Mouse (Mus musculus): ENCODE data around the gene Fam19a1. TPM values are rescaled to one million over a fixed set of nuclear protein-coding genes. Genes with fewer than 3 reads are reported as not detected.

The Fam19a1 gene
- polyA plus RNA-seq, 1 experiment from 2014 or later: not detected

DNA sequence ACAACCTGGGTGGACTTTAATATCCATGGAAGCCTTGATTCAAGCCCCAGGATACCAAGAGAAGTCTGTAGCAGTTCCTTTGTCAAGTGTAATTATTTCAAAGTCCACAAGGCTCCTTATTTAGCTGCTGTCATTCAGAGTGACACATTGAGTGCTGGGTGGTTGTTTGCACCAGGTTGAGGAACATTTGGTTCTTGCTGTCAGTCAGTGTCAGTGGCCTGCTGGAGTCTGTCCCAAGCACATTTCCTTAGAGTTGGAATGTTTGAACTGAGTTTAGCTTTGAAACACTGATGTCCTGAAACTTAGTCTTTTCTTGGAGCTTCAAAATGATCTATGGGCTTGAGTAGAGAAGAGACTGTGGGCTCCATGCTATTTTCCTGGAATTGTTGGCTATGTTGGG lies 121.9 kb downstream of the Fam19a1 start:
- Histone ChIP-seq H3K27me3 (ENCODE audit: insufficient read depth, low read length) (no peaks in the 10 kb centered on the region), H3K27ac (ENCODE audit: low read depth) (no peak overlapping the region), H3K4me2 (ENCODE audit: low read depth, low read length) (no peak overlapping the region), H3K4me1 (ENCODE audit: insufficient read depth) (no peaks in the 10 kb centered on the region), H3K9ac (replicated peaks) (no peak overlapping the region), H3K4me3 (ENCODE audit: low read depth, low read length) (no peak overlapping the region), H3K36me3 (replicated peaks; ENCODE audit: insufficient read depth, low read length) (no peaks in the 10 kb centered on the region), H3K9me3 (ENCODE audit: low read length) (no peaks in the 10 kb centered on the region)
- TF ChIP-seq CTCF (IDR thresholded peaks at IDR 0.05; ENCODE audit: low read depth) (no peak), EP300 (IDR thresholded peaks at IDR 0.05; ENCODE audit: low read depth) (no peak)
- ATAC-seq: no peak
- DNase-seq: no peak

DNA sequence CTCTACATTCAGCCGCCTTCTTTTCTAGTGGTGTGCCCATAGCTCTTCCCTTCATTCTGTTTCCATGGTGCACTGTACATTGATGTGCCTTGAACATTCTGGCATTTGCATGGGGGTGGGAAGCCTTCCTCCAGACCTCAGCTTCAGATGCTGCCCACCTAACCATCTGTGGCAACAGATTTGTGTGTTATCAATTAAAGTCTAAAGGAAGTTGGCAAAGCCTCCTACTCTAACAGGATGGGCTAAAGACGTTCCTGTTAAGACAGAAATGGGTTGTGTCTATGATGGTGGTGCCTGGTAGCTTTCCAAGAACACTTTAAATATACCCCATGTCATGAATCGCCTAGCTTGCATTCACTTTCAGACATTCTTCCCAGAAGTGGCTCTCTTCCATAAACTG lies 131.4 kb downstream of the Fam19a1 start:
- 69% methylated on average over 3 of the region's 3 CpGs for WGBS (ENCODE audit: insufficient replicate concordance)
- ATAC-seq: no peak
- TF ChIP-seq CTCF (IDR thresholded peaks at IDR 0.05; ENCODE audit: low read depth) (no peak), EP300 (IDR thresholded peaks at IDR 0.05; ENCODE audit: low read depth) (no peak)
- H3K9me3 ChIP-seq (ENCODE audit: low read length): peaks cover 2% of the 10 kb centered on the region; the same call in 1 of the 2 replicates
- no peaks in the 10 kb centered on the region for H3K27me3 ChIP-seq (ENCODE audit: insufficient read depth, low read length)
- no peak overlapping the region for H3K4me3 ChIP-seq (ENCODE audit: low read depth, low read length)
- H3K27ac ChIP-seq (ENCODE audit: low read depth): no peak overlapping the region
- no peaks in the 10 kb centered on the region for H3K4me1 ChIP-seq (ENCODE audit: insufficient read depth)
- no peak overlapping the region for H3K9ac ChIP-seq (replicated peaks)
- no peaks in the 10 kb centered on the region for H3K36me3 ChIP-seq (replicated peaks; ENCODE audit: insufficient read depth, low read length)
- no peak for DNase-seq
- H3K4me2 ChIP-seq (ENCODE audit: low read depth, low read length): no peak overlapping the region

GRCm38 (mm10) chr6:96252001-96252400 lies 139.0 kb downstream of the Fam19a1 start:
- Histone ChIP-seq H3K36me3 (replicated peaks; ENCODE audit: insufficient read depth, low read length) (no peaks in the 10 kb centered on the region), H3K4me3 (ENCODE audit: low read depth, low read length) (no peak overlapping the region), H3K4me1 (ENCODE audit: insufficient read depth) (no peaks in the 10 kb centered on the region), H3K27me3 (ENCODE audit: insufficient read depth, low read length) (no peaks in the 10 kb centered on the region), H3K4me2 (ENCODE audit: low read depth, low read length) (no peak overlapping the region), H3K9ac (replicated peaks) (no peak overlapping the region), H3K9me3 (ENCODE audit: low read length) (no peaks in the 10 kb centered on the region), H3K27ac (ENCODE audit: low read depth) (no peak overlapping the region)
- ATAC-seq: no peak
- 74% methylated on average over 3 of the region's 3 CpGs for WGBS (ENCODE audit: insufficient replicate concordance)
- TF ChIP-seq EP300 (IDR thresholded peaks at IDR 0.05; ENCODE audit: low read depth): no peak
- no peak for TF ChIP-seq CTCF (IDR thresholded peaks at IDR 0.05; ENCODE audit: low read depth)
- no peak for DNase-seq

DNA sequence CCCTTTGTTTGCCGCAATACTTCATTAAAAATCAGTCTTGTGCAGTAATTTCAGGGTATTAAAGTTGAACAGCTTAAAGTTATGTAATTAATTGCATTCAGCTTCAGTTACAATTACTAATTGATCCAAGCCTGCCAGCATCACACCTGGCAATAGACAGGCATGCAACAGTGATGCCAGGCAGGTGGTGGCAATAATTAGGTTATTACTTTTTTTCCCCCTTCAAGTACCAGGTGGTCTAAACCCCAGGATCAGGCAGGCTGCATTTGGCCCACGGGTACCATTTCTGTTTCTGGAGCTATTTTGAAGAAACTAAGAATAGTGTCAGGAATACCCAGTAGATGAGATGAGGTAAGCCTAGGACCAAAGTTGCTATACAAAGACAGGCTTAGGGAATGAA lies 141.9 kb downstream of the Fam19a1 start:
- Histone ChIP-seq H3K4me3 (ENCODE audit: low read depth, low read length) (no peak overlapping the region), H3K27me3 (ENCODE audit: insufficient read depth, low read length) (no peaks in the 10 kb centered on the region), H3K9ac (replicated peaks) (no peak overlapping the region), H3K9me3 (ENCODE audit: low read length) (no peaks in the 10 kb centered on the region), H3K4me1 (ENCODE audit: insufficient read depth) (no peaks in the 10 kb centered on the region), H3K36me3 (replicated peaks; ENCODE audit: insufficient read depth, low read length) (no peaks in the 10 kb centered on the region), H3K4me2 (ENCODE audit: low read depth, low read length) (no peak overlapping the region), H3K27ac (ENCODE audit: low read depth) (no peak overlapping the region)
- WGBS (ENCODE audit: insufficient replicate concordance): 67% methylated on average over 2 of the region's 2 CpGs
- DNase-seq (no peak), ATAC-seq (no peak)
- no peak for TF ChIP-seq CTCF (IDR thresholded peaks at IDR 0.05; ENCODE audit: low read depth)

GRCm38 (mm10) chr6:96258651-96259050 lies 145.7 kb downstream of the Fam19a1 start:
- no peak for DNase-seq
- H3K36me3 ChIP-seq (replicated peaks; ENCODE audit: insufficient read depth, low read length): no peaks in the 10 kb centered on the region
- no peaks in the 10 kb centered on the region for H3K4me1 ChIP-seq (ENCODE audit: insufficient read depth)
- TF ChIP-seq CTCF (IDR thresholded peaks at IDR 0.05; ENCODE audit: low read depth) (no peak), EP300 (IDR thresholded peaks at IDR 0.05; ENCODE audit: low read depth) (no peak)
- no peaks in the 10 kb centered on the region for H3K27me3 ChIP-seq (ENCODE audit: insufficient read depth, low read length)
- no peak overlapping the region for H3K9ac ChIP-seq (replicated peaks)
- H3K9me3 ChIP-seq (ENCODE audit: low read length): no peaks in the 10 kb centered on the region
- no peak overlapping the region for H3K27ac ChIP-seq (ENCODE audit: low read depth)
- no peak overlapping the region for H3K4me3 ChIP-seq (ENCODE audit: low read depth, low read length)
- H3K4me2 ChIP-seq (ENCODE audit: low read depth, low read length): no peak overlapping the region
- no peak for ATAC-seq
- 85% methylated on average over 3 of the region's 3 CpGs for WGBS (ENCODE audit: insufficient replicate concordance)

GRCm38 (mm10) chr6:96266456-96266855 lies 153.5 kb downstream of the Fam19a1 start:
- H3K27me3 ChIP-seq (ENCODE audit: insufficient read depth, low read length): no peaks in the 10 kb centered on the region
- TF ChIP-seq CTCF (IDR thresholded peaks at IDR 0.05; ENCODE audit: low read depth) (no peak), EP300 (IDR thresholded peaks at IDR 0.05; ENCODE audit: low read depth) (no peak)
- no peak overlapping the region for H3K9ac ChIP-seq (replicated peaks)
- no peak overlapping the region for H3K4me2 ChIP-seq (ENCODE audit: low read depth, low read length)
- DNase-seq (no peak), ATAC-seq (no peak)
- H3K9me3 ChIP-seq (ENCODE audit: low read length): no peaks in the 10 kb centered on the region
- H3K4me1 ChIP-seq (ENCODE audit: insufficient read depth): no peaks in the 10 kb centered on the region
- no peaks in the 10 kb centered on the region for H3K36me3 ChIP-seq (replicated peaks; ENCODE audit: insufficient read depth, low read length)
- no peak overlapping the region for H3K4me3 ChIP-seq (ENCODE audit: low read depth, low read length)
- H3K27ac ChIP-seq (ENCODE audit: low read depth): no peak overlapping the region
- WGBS (ENCODE audit: insufficient replicate concordance): 45% methylated on average over 4 of the region's 4 CpGs

DNA sequence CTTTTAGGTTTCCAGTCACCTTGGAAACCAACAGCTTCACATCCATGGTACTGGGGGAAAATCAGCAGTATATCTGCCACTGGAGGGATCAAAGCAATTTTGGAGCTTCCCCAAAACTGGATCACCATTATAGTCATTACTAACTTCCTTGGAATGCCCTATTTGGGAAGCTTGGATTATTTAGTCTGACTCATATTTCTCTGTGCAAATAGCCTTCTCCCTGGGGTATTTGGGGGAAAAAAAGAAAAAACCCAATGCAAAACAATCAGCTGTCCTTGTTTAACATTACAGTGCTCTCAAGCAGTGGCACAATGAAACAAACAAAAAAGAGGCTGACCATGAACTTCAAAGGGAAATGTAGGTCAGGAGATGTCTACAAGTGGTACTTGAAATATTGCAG lies 155.8 kb downstream of the Fam19a1 start:
- Histone ChIP-seq H3K4me2 (ENCODE audit: low read depth, low read length) (no peak overlapping the region), H3K27me3 (ENCODE audit: insufficient read depth, low read length) (no peaks in the 10 kb centered on the region), H3K36me3 (replicated peaks; ENCODE audit: insufficient read depth, low read length) (no peaks in the 10 kb centered on the region), H3K27ac (ENCODE audit: low read depth) (no peak overlapping the region), H3K4me1 (ENCODE audit: insufficient read depth) (no peaks in the 10 kb centered on the region), H3K9me3 (ENCODE audit: low read length) (no peaks in the 10 kb centered on the region), H3K9ac (replicated peaks) (no peak overlapping the region), H3K4me3 (ENCODE audit: low read depth, low read length) (no peak overlapping the region)
- no peak for ATAC-seq
- TF ChIP-seq CTCF (IDR thresholded peaks at IDR 0.05; ENCODE audit: low read depth): no peak
- TF ChIP-seq EP300 (IDR thresholded peaks at IDR 0.05; ENCODE audit: low read depth): no peak
- no peak for DNase-seq

Data from liver, postnatal 0 days (tissue).